Mouse (Mus musculus): ENCODE measurements around the gene Btrc. TPM values are rescaled to one million over a fixed set of nuclear protein-coding genes. Genes with fewer than 3 reads are reported as not detected.

The Btrc gene
- polyA plus RNA-seq, 1 experiment from 2014 or later = 50.3 TPM

GRCm38 (mm10) chr19:45491246-45491645 is 127.7 kb downstream of the Btrc start:
- H3K27me3 ChIP-seq (ENCODE audit: control insufficient read depth, insufficient read depth, low read depth, low read length) = no peaks in the 10 kb centered on the region
- no peak overlapping the region for H3K4me2 ChIP-seq (ENCODE audit: low read depth, low read length)
- H3K9ac ChIP-seq (ENCODE audit: low read depth, low read length) = no peak overlapping the region
- peaks cover 6% of the 10 kb centered on the region for H3K4me1 ChIP-seq (ENCODE audit: control insufficient read depth, low read depth, low read length)
- no peak overlapping the region for H3K27ac ChIP-seq (ENCODE audit: low read length)
- 81% methylated on average over 7 of the region's 7 CpGs for WGBS (ENCODE audit: insufficient replicate concordance)
- no peaks in the 10 kb centered on the region for H3K9me3 ChIP-seq (replicated peaks; ENCODE audit: control insufficient read depth, low read length)
- no peak for ATAC-seq (ENCODE audit: low read depth)
- no peak overlapping the region for H3K4me3 ChIP-seq (ENCODE audit: low read depth, low read length)
- H3K36me3 ChIP-seq (ENCODE audit: control insufficient read depth, insufficient read depth) = 0 out of 2 replicates have a peak, but pooled peaks cover 3% of the 10 kb centered on the region

DNA sequence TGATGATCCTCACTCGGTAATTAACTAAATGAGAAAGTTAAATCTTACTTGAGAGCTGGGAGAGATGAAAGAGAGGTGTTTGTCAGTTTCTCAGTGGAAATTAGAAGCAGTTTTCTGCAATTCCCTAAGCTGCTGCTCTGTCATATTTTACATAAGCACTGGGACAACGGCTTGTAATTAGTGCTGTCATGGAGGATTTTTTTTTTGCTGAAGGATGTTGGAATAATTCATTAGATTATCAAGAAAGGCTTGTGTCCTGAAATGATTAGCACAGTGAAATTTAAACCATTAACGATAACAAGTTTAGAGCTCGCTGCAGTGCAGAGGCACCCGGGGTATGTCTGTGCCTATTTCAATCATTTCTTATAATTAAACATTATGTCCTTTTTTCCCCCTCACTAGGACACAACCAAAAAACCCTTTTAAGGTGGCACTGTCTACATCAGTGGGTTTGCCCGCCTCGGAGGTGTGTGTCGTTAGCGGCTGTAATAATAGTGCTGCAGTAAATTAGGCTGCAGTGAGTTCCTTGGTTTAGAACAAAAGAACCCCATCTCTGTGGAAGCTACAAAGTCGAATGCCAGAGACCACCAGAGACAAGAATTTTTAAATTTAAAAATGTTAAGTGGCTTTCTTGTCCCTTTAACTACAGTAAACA is 130.7 kb downstream of the Btrc start:
- WGBS (ENCODE audit: insufficient replicate concordance) = 81% methylated on average over 10 of the region's 10 CpGs
- Histone ChIP-seq H3K4me3 (ENCODE audit: low read depth, low read length) (no peak overlapping the region), H3K27me3 (ENCODE audit: control insufficient read depth, insufficient read depth, low read depth, low read length) (no peaks in the 10 kb centered on the region)

DNA sequence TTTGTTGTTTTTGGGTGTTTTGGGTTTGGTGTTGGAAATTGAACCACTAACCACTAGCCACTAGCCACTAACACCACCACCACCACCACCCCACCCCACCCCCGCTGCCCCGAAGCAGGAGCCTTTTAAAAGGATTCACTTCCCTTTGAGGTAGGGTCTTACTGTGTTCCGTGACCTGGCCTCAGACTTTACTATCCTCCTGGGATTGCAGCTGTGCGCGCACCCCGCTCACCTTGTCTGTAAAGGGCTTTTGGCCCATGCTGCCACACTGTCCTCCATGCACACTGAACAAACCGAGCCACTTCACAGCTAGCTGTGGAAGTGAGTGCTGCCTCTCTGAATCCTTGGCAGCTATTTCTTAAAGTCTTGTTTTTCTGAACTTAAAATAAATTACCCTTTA is 141.9 kb downstream of the Btrc start:
- no peak overlapping the region for H3K4me3 ChIP-seq (ENCODE audit: low read depth, low read length)
- H3K4me1 ChIP-seq (ENCODE audit: control insufficient read depth, low read depth, low read length) = no peaks in the 10 kb centered on the region; the same call in 1 of the 2 replicates
- no peaks in the 10 kb centered on the region for H3K27me3 ChIP-seq (ENCODE audit: control insufficient read depth, insufficient read depth, low read depth, low read length)
- H3K36me3 ChIP-seq (ENCODE audit: control insufficient read depth, insufficient read depth) = peaks cover 11% of the 10 kb centered on the region
- no peak overlapping the region for H3K4me2 ChIP-seq (ENCODE audit: low read depth, low read length)
- no peaks in the 10 kb centered on the region for H3K9me3 ChIP-seq (replicated peaks; ENCODE audit: control insufficient read depth, low read length)
- 91% methylated on average over 7 of the region's 7 CpGs for WGBS (ENCODE audit: insufficient replicate concordance)
- ATAC-seq (ENCODE audit: low read depth) = no peak
- no peak overlapping the region for H3K9ac ChIP-seq (ENCODE audit: low read depth, low read length)
- H3K27ac ChIP-seq (ENCODE audit: low read length) = no peak overlapping the region

More for the DNA sequence above, 130.7 kb downstream of the Btrc start:
- H3K9ac ChIP-seq (ENCODE audit: low read depth, low read length) = no peak overlapping the region
- ATAC-seq (ENCODE audit: low read depth) = no peak
- peaks cover 3% of the 10 kb centered on the region for H3K4me1 ChIP-seq (ENCODE audit: control insufficient read depth, low read depth, low read length)
- peaks cover 3% of the 10 kb centered on the region; the same call in 1 of the 2 replicates for H3K36me3 ChIP-seq (ENCODE audit: control insufficient read depth, insufficient read depth)
- H3K9me3 ChIP-seq (replicated peaks; ENCODE audit: control insufficient read depth, low read length) = no peaks in the 10 kb centered on the region
- H3K27ac ChIP-seq (ENCODE audit: low read length) = no peak overlapping the region
- no peak overlapping the region for H3K4me2 ChIP-seq (ENCODE audit: low read depth, low read length)

- ATAC-seq (ENCODE audit: low read depth) = no peak
- Histone ChIP-seq H3K36me3 (ENCODE audit: control insufficient read depth, insufficient read depth) (peaks cover 13% of the 10 kb centered on the region), H3K9me3 (replicated peaks; ENCODE audit: control insufficient read depth, low read length) (no peaks in the 10 kb centered on the region), H3K4me3 (ENCODE audit: low read depth, low read length) (no peak overlapping the region), H3K4me2 (ENCODE audit: low read depth, low read length) (no peak overlapping the region), H3K27me3 (ENCODE audit: control insufficient read depth, insufficient read depth, low read depth, low read length) (no peaks in the 10 kb centered on the region), H3K27ac (ENCODE audit: low read length) (no peak overlapping the region), H3K4me1 (ENCODE audit: control insufficient read depth, low read depth, low read length) (no peaks in the 10 kb centered on the region; the same call in 1 of the 2 replicates), H3K9ac (ENCODE audit: low read depth, low read length) (no peak overlapping the region)
- 89% methylated on average over 19 of the region's 19 CpGs for WGBS (ENCODE audit: insufficient replicate concordance)
Measured at GRCm38 (mm10) chr19:45507531-45507930, 144.0 kb downstream of the Btrc start.

DNA sequence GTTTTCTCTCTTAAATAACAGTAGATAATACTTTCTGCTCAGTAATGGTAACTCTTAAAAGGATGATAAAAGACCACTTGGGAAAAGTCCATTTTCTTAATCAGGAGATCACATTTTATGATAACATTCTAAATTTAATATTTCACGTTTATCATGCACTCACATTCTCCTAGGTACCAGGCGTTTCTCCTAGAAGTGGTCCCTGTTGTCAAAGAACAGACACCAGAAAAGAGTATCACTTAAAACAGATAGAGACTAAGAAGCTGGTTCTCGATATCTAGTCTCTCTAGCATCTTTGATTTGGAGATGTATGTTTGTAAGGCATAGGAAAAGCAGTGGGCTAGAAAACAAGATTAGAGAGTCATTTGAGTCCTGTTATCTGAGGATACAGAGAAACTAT is 147.1 kb downstream of the Btrc start:
- no peaks in the 10 kb centered on the region for H3K27me3 ChIP-seq (ENCODE audit: control insufficient read depth, insufficient read depth, low read depth, low read length)
- H3K27ac ChIP-seq (ENCODE audit: low read length) = no peak overlapping the region
- 26% methylated on average over 3 of the region's 3 CpGs for WGBS (ENCODE audit: insufficient replicate concordance)
- H3K4me3 ChIP-seq (ENCODE audit: low read depth, low read length) = no peak overlapping the region
- peaks cover 36% of the 10 kb centered on the region for H3K36me3 ChIP-seq (ENCODE audit: control insufficient read depth, insufficient read depth)
- H3K9ac ChIP-seq (ENCODE audit: low read depth, low read length) = no peak overlapping the region
- no peaks in the 10 kb centered on the region for H3K9me3 ChIP-seq (replicated peaks; ENCODE audit: control insufficient read depth, low read length)
- H3K4me1 ChIP-seq (ENCODE audit: control insufficient read depth, low read depth, low read length) = no peaks in the 10 kb centered on the region; the same call in 1 of the 2 replicates
- no peak overlapping the region for H3K4me2 ChIP-seq (ENCODE audit: low read depth, low read length)
- ATAC-seq (ENCODE audit: low read depth) = peak; percentile 43; the same call in 1 of the 2 replicates

DNA sequence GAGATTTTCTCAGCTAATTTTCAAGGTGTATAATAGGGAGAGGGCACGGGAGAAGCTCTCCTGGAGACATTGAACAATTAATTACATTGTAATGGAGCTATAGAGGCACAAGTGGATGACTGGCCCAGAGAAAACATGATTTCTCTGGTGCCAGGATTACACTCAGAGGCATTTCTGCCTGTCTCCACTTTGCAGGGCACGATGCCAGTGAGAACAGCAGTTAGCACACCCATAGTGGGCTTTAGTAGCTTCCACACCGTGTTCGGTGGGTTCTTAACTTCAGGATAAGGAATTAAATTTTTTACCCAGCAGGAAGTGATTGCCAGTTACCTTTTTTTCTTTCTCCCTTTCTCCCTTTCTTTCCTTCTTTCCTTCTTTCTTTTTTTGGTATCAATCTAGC is 147.9 kb downstream of the Btrc start:
- WGBS (ENCODE audit: insufficient replicate concordance) = 92% methylated on average over 4 of the region's 4 CpGs
- Histone ChIP-seq H3K9ac (ENCODE audit: low read depth, low read length) (no peak overlapping the region), H3K4me3 (ENCODE audit: low read depth, low read length) (no peak overlapping the region), H3K36me3 (ENCODE audit: control insufficient read depth, insufficient read depth) (peaks cover 43% of the 10 kb centered on the region), H3K27me3 (ENCODE audit: control insufficient read depth, insufficient read depth, low read depth, low read length) (no peaks in the 10 kb centered on the region), H3K4me1 (ENCODE audit: control insufficient read depth, low read depth, low read length) (no peaks in the 10 kb centered on the region; the same call in 1 of the 2 replicates), H3K4me2 (ENCODE audit: low read depth, low read length) (no peak overlapping the region), H3K9me3 (replicated peaks; ENCODE audit: control insufficient read depth, low read length) (no peaks in the 10 kb centered on the region), H3K27ac (ENCODE audit: low read length) (no peak overlapping the region)
- no peak for ATAC-seq (ENCODE audit: low read depth)

DNA sequence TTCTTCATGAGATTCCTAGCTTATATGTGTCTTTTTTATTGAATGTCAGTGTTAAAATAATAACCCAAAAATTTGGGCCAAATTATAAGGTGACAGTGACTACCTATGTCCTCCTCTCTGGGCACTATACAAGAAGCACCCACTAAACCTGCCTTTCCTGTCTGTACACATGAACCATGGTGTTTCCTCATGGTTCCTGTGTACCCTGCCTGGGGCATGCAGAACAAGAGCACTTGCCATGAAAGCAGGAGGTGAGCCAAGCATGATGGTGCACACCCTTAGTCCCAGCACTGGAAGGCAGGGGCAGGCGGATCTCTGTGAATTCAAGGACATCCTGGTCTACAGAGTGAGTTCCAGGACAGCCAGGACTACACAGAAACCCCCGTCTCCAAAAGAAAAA is 151.8 kb downstream of the Btrc start:
- Histone ChIP-seq H3K9me3 (replicated peaks; ENCODE audit: control insufficient read depth, low read length) (no peaks in the 10 kb centered on the region), H3K27me3 (ENCODE audit: control insufficient read depth, insufficient read depth, low read depth, low read length) (no peaks in the 10 kb centered on the region), H3K9ac (ENCODE audit: low read depth, low read length) (no peak overlapping the region), H3K36me3 (ENCODE audit: control insufficient read depth, insufficient read depth) (peaks cover 69% of the 10 kb centered on the region), H3K27ac (ENCODE audit: low read length) (no peak overlapping the region), H3K4me2 (ENCODE audit: low read depth, low read length) (no peak overlapping the region), H3K4me1 (ENCODE audit: control insufficient read depth, low read depth, low read length) (no peaks in the 10 kb centered on the region), H3K4me3 (ENCODE audit: low read depth, low read length) (no peak overlapping the region)
- no peak for ATAC-seq (ENCODE audit: low read depth)
- WGBS (ENCODE audit: insufficient replicate concordance) = 94% methylated on average over 2 of the region's 2 CpGs

- H3K27ac ChIP-seq (ENCODE audit: low read length) = no peak overlapping the region
- H3K27me3 ChIP-seq (ENCODE audit: control insufficient read depth, insufficient read depth, low read depth, low read length) = no peaks in the 10 kb centered on the region
- H3K9ac ChIP-seq (ENCODE audit: low read depth, low read length) = no peak overlapping the region
- peaks cover 78% of the 10 kb centered on the region for H3K36me3 ChIP-seq (ENCODE audit: control insufficient read depth, insufficient read depth)
- no peaks in the 10 kb centered on the region for H3K9me3 ChIP-seq (replicated peaks; ENCODE audit: control insufficient read depth, low read length)
- no peak overlapping the region for H3K4me3 ChIP-seq (ENCODE audit: low read depth, low read length)
- no peak overlapping the region for H3K4me2 ChIP-seq (ENCODE audit: low read depth, low read length)
- ATAC-seq (ENCODE audit: low read depth) = no peak
- H3K4me1 ChIP-seq (ENCODE audit: control insufficient read depth, low read depth, low read length) = no peaks in the 10 kb centered on the region
- 90% methylated on average over 12 of the region's 12 CpGs for WGBS (ENCODE audit: insufficient replicate concordance)
Measured at GRCm38 (mm10) chr19:45516264-45516663, 152.7 kb downstream of the Btrc start.

- Histone ChIP-seq H3K4me1 (ENCODE audit: control insufficient read depth, low read depth, low read length) (peaks cover 11% of the 10 kb centered on the region), H3K36me3 (ENCODE audit: control insufficient read depth, insufficient read depth) (peaks cover 50% of the 10 kb centered on the region), H3K9me3 (replicated peaks; ENCODE audit: control insufficient read depth, low read length) (no peaks in the 10 kb centered on the region), H3K9ac (ENCODE audit: low read depth, low read length) (no peak overlapping the region), H3K4me2 (ENCODE audit: low read depth, low read length) (no peak overlapping the region), H3K27ac (ENCODE audit: low read length) (0 out of 2 replicates have a peak overlapping the region, but pooled peaks have one; percentile 17), H3K27me3 (ENCODE audit: control insufficient read depth, insufficient read depth, low read depth, low read length) (no peaks in the 10 kb centered on the region), H3K4me3 (ENCODE audit: low read depth, low read length) (no peak overlapping the region)
- ATAC-seq (ENCODE audit: low read depth) = no peak
- WGBS (ENCODE audit: insufficient replicate concordance) = 37% methylated on average over 7 of the region's 7 CpGs
Measured at GRCm38 (mm10) chr19:45527382-45527781, 163.8 kb downstream of the Btrc start.

All from liver, embryonic 16.5 days (tissue).